Mouse (Mus musculus) heart, postnatal 36 days (tissue): ENCODE measurements around the gene Socs2. TPM values are rescaled to one million over a fixed set of nuclear protein-coding genes. Genes with fewer than 3 reads are reported as not detected.

Experiments
- DNase-seq, 2 experiments: peaks; one replicate each; pipeline ENCODE4 v3.0.0; 2021 to 2022
- intact Hi-C: fragments of 180-260 bp; cut with DNase I; formaldehyde crosslinking; loops from one replicate; pipeline ENCODE4 v1.15.1; 2025
- total RNA-seq, 2 experiments: library from RNA; stranded (reverse); gene quantifications; 2 replicates each; pipeline ENCODE4 v1.2.3; 2021

Gene Socs2
- total RNA-seq, 2 experiments from 2014 or later = 44.7 to 57.0 TPM

DNA sequence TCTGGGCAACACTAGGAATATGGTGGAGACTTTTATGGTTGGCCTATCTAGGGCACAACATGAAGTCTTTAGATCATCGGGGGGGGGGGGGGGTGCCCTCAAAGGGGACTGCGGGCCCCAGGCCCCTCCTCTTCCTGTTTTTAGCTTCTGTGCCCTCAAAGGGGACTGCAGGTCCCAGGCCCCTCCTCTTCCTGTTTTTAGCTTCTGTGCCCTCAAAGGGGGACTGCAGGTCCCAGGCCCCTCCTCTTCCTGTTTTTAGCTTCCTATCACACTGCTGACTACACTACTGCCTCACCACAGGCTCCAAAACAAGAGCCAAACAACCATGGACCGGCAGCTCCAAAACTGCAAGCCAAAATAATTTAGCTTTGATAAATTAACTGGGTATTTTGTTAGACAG, 59.3 kb downstream of the Socs2 start:
- intact Hi-C loops = no loop called here

DNA sequence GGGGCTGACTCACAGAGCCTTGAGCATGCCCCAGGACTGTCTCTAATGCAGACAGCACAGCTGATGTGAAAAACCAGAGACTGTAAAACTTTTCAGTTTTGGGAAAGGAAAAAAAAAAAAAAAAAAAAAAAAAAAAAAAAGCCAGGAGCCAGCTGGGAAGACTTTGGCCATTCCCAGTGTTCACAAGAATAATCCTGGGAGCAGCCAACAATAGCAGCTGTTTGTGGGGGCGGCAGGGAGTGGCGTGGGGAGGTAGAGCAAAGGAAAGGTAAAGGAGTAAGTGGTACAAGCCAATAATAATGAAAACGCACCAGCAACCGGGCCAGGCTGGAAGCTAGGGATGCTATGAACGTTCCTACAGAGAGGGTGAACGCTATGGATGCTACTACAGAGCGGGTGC, 60.3 kb downstream of the Socs2 start:
- peak in 1 of 2 experiments; percentile 19 for DNase-seq
- intact Hi-C loops = no loop called here

More for the DNA sequence above, 59.3 kb downstream of the Socs2 start:
- no peak for DNase-seq

DNA sequence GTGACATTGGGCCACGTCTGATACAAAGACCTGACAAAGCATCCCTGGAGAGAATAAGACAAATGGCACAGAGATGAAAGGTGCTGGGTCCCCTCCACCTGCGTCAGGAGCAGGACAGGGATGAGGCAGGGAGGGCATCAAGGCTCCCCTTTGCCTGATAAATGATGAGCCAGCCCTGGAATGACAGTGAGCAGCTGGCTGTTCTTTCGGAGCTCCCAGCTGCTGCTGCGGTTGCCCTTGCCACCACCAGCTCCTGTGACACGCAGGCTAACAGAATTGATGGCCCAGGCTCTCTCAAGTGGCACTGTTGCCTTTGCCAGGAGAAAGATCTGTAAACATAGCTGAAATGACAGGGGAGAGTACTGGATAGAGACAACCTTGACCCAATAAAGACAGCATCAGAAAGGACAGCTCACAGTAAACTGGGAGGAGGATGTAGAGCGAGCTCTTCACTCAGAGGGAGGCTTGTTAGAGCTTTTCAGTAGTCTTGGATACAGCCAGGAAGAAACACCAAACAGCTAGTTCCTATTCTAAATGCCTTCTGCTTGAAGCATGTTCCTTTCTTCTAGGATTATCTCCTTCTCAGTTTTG, 61.2 kb downstream of the Socs2 start:
- intact Hi-C loops = no loop called here

DNA sequence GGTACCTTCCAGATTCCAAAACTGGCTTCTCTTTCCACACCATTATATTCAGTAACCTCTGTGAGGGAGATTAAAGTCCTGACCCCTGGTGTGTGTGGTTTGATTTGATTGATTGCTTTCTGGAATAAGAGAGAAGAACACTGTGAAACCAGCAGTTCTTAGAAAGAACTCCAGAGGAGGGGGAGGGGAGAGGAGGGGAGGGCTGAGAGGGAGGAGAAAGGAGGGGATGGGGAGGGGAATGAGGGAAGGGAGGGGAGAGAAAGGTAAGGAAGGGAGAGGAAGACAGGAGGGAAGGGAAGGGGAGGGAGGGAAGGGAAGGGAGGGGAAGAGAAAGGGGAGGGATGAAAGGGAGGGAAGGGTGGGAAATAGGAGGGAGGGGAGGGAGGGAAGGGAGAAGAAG, 62.3 kb downstream of the Socs2 start:
- intact Hi-C loops = no loop called here
- DNase-seq = no peak

More for the DNA sequence above, 61.2 kb downstream of the Socs2 start:
- no peak for DNase-seq

DNA sequence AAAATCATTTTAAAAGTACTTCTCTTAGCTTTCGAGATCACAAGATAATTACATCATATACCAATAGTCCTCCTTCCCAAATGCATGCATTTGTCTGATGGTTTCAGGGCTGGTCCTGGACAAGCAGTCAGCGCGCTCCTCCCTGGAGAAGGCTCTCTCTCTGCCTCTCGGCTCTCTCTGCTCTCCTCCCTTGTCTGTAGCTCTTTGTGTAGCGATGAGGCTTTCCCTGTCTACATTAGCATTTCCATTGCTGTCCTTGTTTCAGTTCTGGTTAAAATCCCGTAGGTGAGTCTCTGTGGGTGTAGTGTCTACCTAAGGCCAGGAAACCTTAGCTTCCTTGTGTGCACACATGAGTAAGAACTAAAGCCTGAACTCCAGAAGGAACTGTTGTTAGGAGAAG, 62.9 kb downstream of the Socs2 start:
- intact Hi-C loops = no loop called here
- no peak for DNase-seq

DNA sequence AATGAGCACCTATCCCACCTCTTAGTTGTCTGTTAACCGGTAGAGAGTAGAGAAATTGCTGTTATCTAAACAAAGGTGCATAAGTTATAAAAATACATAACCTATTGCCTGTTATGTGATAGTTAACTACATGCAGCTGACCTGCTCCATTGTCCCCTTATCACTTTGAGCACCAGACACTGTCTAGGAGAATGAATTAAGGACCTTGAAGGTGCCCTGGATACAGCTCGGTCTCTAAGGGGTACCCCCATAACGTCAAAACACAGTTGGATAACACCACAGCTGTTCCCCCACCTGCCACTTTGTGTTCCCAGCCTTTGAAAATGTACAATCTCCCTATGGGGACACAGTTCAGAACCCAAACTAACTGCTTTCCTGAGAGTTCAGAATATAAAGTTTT, 68.5 kb downstream of the Socs2 start:
- DNase-seq = no peak
- intact Hi-C loops = no loop called here

DNA sequence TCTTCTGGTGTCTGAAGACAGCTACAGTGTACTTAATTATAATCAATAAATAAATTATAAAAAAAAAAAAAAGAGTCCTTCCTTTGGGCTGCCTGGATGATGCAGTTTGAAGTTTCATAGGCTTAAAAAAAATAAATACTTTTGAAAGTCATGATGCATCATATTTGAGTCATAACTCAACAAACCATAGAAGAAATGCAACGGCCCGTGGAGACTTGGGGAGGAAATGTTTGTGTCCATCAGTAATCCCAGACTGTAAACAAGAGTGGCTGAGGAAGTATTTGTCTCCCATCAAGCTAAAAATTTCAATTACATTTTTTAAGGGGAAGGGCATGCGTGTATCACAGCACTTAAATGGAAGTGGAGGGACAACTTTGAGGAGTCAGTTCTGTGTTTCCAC, 69.2 kb downstream of the Socs2 start:
- intact Hi-C loops = no loop called here
- no peak for DNase-seq

DNA sequence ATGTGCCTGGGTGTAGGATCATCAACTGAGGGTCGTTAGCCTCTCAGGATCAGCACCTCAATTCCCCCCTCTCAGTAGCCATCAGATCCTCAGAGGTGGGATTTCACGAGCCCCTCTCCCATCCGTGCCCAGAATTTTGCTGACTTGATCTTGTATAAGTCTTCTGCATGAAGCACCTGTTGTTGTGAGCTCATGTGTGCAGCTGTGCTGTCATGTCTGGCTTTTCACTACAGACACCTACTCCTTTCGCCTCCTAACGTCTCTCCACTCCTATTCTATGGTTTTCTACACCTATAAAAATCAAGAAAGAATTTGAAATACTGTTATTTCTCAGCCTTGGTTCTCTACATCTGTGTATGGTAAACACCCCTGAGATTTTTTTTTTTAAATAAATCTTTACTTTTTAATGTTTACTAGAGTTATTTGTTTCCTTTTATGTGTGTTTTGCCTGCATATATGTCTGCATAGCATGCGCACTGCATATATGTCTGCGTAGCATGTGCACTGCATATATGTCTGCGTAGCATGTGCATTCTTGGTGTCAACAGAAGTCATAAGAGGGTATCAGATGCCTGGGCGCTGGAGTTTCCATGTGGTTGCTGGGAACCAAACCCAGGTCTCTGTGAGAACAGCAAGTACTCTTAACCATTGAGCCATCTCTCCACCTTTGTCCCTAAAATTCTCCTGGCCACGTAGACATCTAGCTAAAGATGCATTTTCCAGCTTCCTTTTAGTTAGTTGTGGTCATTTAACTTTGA, 74.0 kb downstream of the Socs2 start:
- intact Hi-C loops = no loop called here
- DNase-seq = no peak

DNA sequence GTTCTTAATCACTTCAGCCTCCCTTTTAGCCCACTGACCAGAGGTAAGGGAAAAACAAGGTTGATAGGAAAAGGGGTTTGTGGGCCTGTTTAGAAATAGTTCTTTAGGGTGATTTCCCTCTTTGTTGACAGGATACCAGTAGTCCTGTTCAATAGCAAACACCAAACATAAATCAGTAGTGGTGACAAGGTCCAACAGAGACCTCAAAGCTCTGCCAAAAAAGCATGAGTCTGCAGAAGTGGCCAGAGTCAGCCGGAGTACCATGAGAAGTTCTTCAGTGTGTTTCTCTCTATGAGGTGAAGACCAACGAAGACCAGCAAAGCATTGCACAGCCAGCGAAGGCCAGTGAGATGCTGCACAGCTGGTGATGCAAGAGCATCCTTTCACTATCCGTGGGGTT, 76.3 kb downstream of the Socs2 start:
- no peak for DNase-seq
- intact Hi-C loops = no loop called here

DNA sequence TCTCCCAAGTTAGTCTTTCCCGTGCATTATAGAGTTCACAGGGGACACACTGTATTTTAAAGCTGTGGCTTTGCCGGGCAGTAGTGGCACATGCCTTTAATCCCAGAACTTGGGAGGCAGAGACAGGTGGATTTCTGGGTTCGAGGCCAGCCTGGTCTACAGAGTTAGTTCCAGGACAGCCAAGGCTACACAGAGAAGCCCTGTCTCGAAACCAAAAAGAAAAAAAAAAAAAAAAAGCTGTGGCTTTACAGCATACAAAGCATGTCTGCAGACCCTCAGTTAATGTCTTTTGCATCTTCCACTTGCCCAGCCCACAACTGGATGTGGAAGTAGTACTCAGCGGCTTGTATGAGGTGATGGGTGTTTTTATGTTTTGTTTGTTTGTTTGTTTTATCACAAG, 79.4 kb downstream of the Socs2 start:
- DNase-seq = no peak
- intact Hi-C loops = loop anchor here (2.0 to 5.0 kb wide), 2 partner anchors 51 to 80 kb away; partner anchors contain the start of gene Socs2

DNA sequence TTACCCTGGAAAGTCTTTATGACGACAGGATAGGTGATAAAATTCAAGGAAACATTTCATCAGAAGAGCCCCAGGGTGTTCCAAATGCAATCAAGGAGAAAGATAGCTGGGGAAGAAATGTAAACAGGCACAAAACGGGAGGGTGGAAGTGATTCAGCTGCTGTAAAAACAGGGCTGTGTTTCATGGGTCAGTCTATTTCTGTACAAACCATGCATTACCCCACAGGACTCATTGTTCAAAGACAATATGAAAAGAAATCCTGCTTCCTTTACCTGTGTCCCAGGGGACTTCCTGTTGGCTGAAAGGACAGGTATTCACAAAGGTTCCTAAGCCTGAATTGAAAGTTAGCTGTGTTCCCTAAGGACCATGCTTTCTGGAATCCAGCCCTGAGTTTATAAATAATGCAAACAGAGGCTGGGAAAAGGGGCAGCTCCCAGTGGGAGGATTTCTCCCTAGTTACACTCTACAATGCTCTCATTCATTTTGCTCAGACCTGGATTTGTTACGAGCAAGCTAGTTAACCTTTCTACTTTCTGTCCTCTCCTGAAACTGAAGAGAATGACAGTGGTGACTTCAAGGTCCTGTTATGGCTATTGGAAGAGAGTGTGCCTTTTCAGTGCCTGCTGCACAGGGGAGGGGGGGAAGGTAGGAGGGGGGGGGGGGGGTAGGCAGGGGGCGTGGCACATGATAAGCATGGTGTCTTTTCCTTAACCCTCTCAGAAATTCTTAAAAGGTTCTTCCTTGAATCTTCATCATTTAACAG, 80.0 kb downstream of the Socs2 start:
- intact Hi-C loops = loop anchor here (2.0 to 5.0 kb wide), 2 partner anchors 52 to 80 kb away; partner anchors contain the start of gene Socs2
- DNase-seq = peak in 1 of 2 experiments; percentile 29

Other genes with a start within 250 kb of the Socs2 start
- 10 to 100 TPM in 1 of 2 experiments, 1 to 10 TPM in 1; 8.8 to 12.5 TPM for gene Cradd, start 93.0 kb downstream of the Socs2 start, total RNA-seq
- 100 to 1,000 TPM; 436 to 467 TPM for gene Mrpl42, start 84.8 kb upstream of the Socs2 start, total RNA-seq
- gene Ube2n, start 98.0 kb upstream of the Socs2 start, total RNA-seq = 10 to 100 TPM; 88.0 to 92.7 TPM
- gene Nudt4, start 147.0 kb upstream of the Socs2 start, total RNA-seq = 100 to 1,000 TPM; 245 to 277 TPM